11 mouse cellular contexts compared by ENCODE assay signal in genomic region chr4:151718866-151719475, GRCm38 (mm10).
DNase-seq lines count a peak whose midpoint lies in the region; ATAC-seq lines count a peak whose summit lies in the region.
"Had no signal": no experiment of that assay in that cellular context is flagged by ENCODE, and none has a peak within 500 bp of the region (broad histone marks: within the 10 kb centered on the region; RNA-seq: fewer than 3 reads in every experiment).

No protein-coding gene starts in this region.

- intact Hi-C loops in heart, postnatal 25 days (cut with DNase I) = no loop called here

- H3K4me3 ChIP-seq in kidney, embryonic 15.5 days (replicated peaks) = no peak overlapping the region
- H3K4me3 ChIP-seq in embryonic facial prominence, embryonic 14.5 days (ENCODE audit: low read depth, low read length) = no peak overlapping the region
- peak overlapping the region; percentile 38 for H3K4me3 ChIP-seq in liver, embryonic 16.5 days (ENCODE audit: low read depth, low read length)
- H3K4me3 ChIP-seq: forebrain, embryonic 10.5 days; heart, adult 2 months; hindbrain, embryonic 13.5 days had no signal

- no peak overlapping the region for H3K9ac ChIP-seq in kidney, embryonic 15.5 days
- H3K9ac ChIP-seq in embryonic facial prominence, embryonic 14.5 days (ENCODE audit: low read depth, low read length) = no peak overlapping the region
- H3K9ac ChIP-seq in liver, embryonic 16.5 days (ENCODE audit: low read depth, low read length) = peak overlapping the region; percentile 65
- H3K9ac ChIP-seq: hindbrain, embryonic 13.5 days had no signal

- no peak for DNase-seq in kidney, postnatal 14 days
- peak; percentile 40 for DNase-seq in adrenal gland, postnatal 10 days
- DNase-seq in embryonic facial prominence, embryonic 14.5 days (ENCODE audit: low spot score) = peak; percentile 56
- DNase-seq in heart, postnatal 25 days (ENCODE audit: low spot score) = no peak
- DNase-seq: cerebellum, adult 9-11 months; heart, adult 2 months had no signal

- WGBS in kidney, embryonic 15.5 days = 20% methylated on average over 21 of the region's 21 CpGs
- WGBS in embryonic facial prominence, embryonic 14.5 days = 17% methylated on average over 21 of the region's 21 CpGs
- 38% methylated on average over 21 of the region's 21 CpGs for WGBS in liver, embryonic 16.5 days (ENCODE audit: insufficient replicate concordance)

- H3K36me3 ChIP-seq in kidney, embryonic 15.5 days = no peaks in the 10 kb centered on the region
- no peaks in the 10 kb centered on the region for H3K36me3 ChIP-seq in embryonic facial prominence, embryonic 14.5 days (ENCODE audit: control insufficient read depth, insufficient read depth, low read length)
- H3K36me3 ChIP-seq in liver, embryonic 16.5 days (ENCODE audit: control insufficient read depth, insufficient read depth) = no peaks in the 10 kb centered on the region
- H3K36me3 ChIP-seq: forebrain, embryonic 10.5 days; hindbrain, embryonic 13.5 days had no signal

- ATAC-seq in kidney, embryonic 15.5 days (replicated peaks; ENCODE audit: low FRiP score) = peak; percentile 69
- no peak for ATAC-seq in embryonic facial prominence, embryonic 14.5 days (ENCODE audit: low read depth)
- ATAC-seq in liver, embryonic 16.5 days (ENCODE audit: low read depth) = peak; percentile 85
- ATAC-seq in CD4-positive, CD25-positive, alpha-beta regulatory T cell, adult 4 months = no peak

- peak overlapping the region; percentile 14 for H3K4me2 ChIP-seq in kidney, embryonic 15.5 days
- no peak overlapping the region; the same call in 1 of the 2 replicates for H3K4me2 ChIP-seq in embryonic facial prominence, embryonic 14.5 days (ENCODE audit: low read depth, low read length)
- peak overlapping the region; percentile 56 for H3K4me2 ChIP-seq in liver, embryonic 16.5 days (ENCODE audit: low read depth, low read length)
- H3K4me2 ChIP-seq: hindbrain, embryonic 13.5 days had no signal

- H3K9me3 ChIP-seq in kidney, embryonic 15.5 days (replicated peaks) = no peaks in the 10 kb centered on the region
- H3K9me3 ChIP-seq in embryonic facial prominence, embryonic 14.5 days (ENCODE audit: control insufficient read depth, low read length) = no peaks in the 10 kb centered on the region
- no peaks in the 10 kb centered on the region for H3K9me3 ChIP-seq in liver, embryonic 16.5 days (replicated peaks; ENCODE audit: control insufficient read depth, low read length)
- H3K9me3 ChIP-seq: forebrain, embryonic 10.5 days; hindbrain, embryonic 13.5 days had no signal

- H3K4me1 ChIP-seq in kidney, embryonic 15.5 days = peaks cover 27% of the 10 kb centered on the region
- peaks cover 14% of the 10 kb centered on the region for H3K4me1 ChIP-seq in embryonic facial prominence, embryonic 14.5 days (ENCODE audit: control insufficient read depth, insufficient read depth, low read length)
- peaks cover 46% of the 10 kb centered on the region for H3K4me1 ChIP-seq in liver, embryonic 16.5 days (ENCODE audit: control insufficient read depth, low read depth, low read length)

- 0 out of 2 replicates have a peak, but pooled peaks cover 6% of the 10 kb centered on the region for H3K27me3 ChIP-seq in kidney, embryonic 15.5 days
- no peaks in the 10 kb centered on the region for H3K27me3 ChIP-seq in embryonic facial prominence, embryonic 14.5 days (replicated peaks; ENCODE audit: control insufficient read depth, insufficient read depth, low read length)
- H3K27me3 ChIP-seq in liver, embryonic 16.5 days (ENCODE audit: control insufficient read depth, insufficient read depth, low read depth, low read length) = no peaks in the 10 kb centered on the region
- H3K27me3 ChIP-seq: hindbrain, embryonic 13.5 days had no signal

- peak overlapping the region; percentile 18; the same call in 1 of the 2 replicates for H3K27ac ChIP-seq in kidney, embryonic 15.5 days
- no peak overlapping the region for H3K27ac ChIP-seq in embryonic facial prominence, embryonic 14.5 days (replicated peaks; ENCODE audit: low read depth, low read length)
- peak overlapping the region; percentile 96 for H3K27ac ChIP-seq in liver, embryonic 16.5 days (ENCODE audit: low read length)
- H3K27ac ChIP-seq: forebrain, embryonic 10.5 days; heart, adult 2 months had no signal

Comparison
In these comparisons a context has a peak if more than half of its experiments do, and no peak if none do; other contexts are left out.
1. ATAC-seq: peak in kidney, embryonic 15.5 days (single experiment) and liver, embryonic 16.5 days (single experiment); none in embryonic facial prominence, embryonic 14.5 days (single experiment) and CD4-positive, CD25-positive, alpha-beta regulatory T cell, adult 4 months (single experiment).
2. DNase-seq: peak in adrenal gland, postnatal 10 days (single experiment) and embryonic facial prominence, embryonic 14.5 days (single experiment); none in kidney, postnatal 14 days (single experiment) and heart, postnatal 25 days (single experiment).